Mouse (Mus musculus) thymus, adult 2 months (tissue): ENCODE measurements around the gene Plekhf1.

ENCODE experiments used
- CTCF ChIP-seq: fragments of 200-500 bp; IDR thresholded peaks from 2 replicates; pipeline ENCODE4 v1.5.1; 2012; ENCODE audit warnings: mild to moderate bottlenecking, control low read depth, low read length, moderate library complexity, borderline replicate concordance; ENCODE audit not compliant: control insufficient read depth, poor library complexity, insufficient read depth; ENCODE audit errors: extremely low read depth
- POLR2A ChIP-seq: fragments of 200-500 bp; IDR thresholded peaks from 2 replicates; pipeline ENCODE4 v1.6.1; 2012; ENCODE audit warnings: mild to moderate bottlenecking, low read length, control low read depth, moderate library complexity; ENCODE audit not compliant: control insufficient read depth, poor library complexity, insufficient read depth; ENCODE audit errors: extremely low read depth

DNA sequence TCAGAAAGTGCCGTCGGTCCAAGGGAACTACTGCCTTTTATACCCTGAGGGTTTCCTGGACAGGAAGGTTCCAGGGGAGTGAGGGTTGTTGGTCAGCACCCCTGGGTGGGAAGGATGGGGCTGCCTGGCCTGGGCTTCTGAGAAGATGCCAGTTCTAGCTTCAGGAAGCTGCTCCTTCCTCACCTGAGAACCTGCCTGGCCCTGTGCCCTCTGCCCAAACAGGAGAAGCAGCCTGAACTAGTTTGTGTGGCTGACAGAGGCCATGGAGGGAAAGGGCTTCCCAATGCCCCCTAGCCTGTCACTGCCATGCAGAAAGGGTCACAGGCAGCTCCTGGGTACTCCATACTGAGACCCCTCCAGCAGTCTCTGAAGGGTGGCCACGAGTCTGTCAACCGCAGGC, 8.3 kb downstream of the Plekhf1 start:
- no peak for TF ChIP-seq CTCF
- no peak for TF ChIP-seq POLR2A
